7 mouse cellular contexts compared by ENCODE assay signal in genomic region chr14:98181545-98181944, GRCm38 (mm10). TPM values are rescaled to one million over a fixed set of nuclear protein-coding genes. Genes with fewer than 3 reads are reported as not detected.
DNase-seq lines count a peak whose midpoint lies in the region; ATAC-seq lines count a peak whose summit lies in the region.

No protein-coding gene starts in this region.

- H3K36me3 ChIP-seq in kidney, embryonic 16.5 days (ENCODE audit: insufficient read depth, low read length) = no peaks in the 10 kb centered on the region

- H3K27ac ChIP-seq in kidney, embryonic 16.5 days (ENCODE audit: low read length) = no peak overlapping the region

- H3K9ac ChIP-seq in kidney, embryonic 16.5 days (replicated peaks; ENCODE audit: low read length) = no peak overlapping the region

- H3K27me3 ChIP-seq in kidney, embryonic 16.5 days (ENCODE audit: insufficient read depth, low read length) = no peaks in the 10 kb centered on the region

- no peak overlapping the region for H3K4me3 ChIP-seq in kidney, embryonic 16.5 days (ENCODE audit: low read length)

- ATAC-seq in kidney, embryonic 16.5 days (ENCODE audit: low FRiP score, low TSS enrichment) = peak; percentile 46; the same call in 1 of the 2 replicates

- no peaks in the 10 kb centered on the region for H3K9me3 ChIP-seq in kidney, embryonic 16.5 days (ENCODE audit: low read length)

- DNase-seq in kidney, adult 18-20 months = no peak
- DNase-seq in NIH3T3 (ENCODE audit: low read depth) = peak; percentile 15
- peak; percentile 72 for DNase-seq in embryo, embryonic 11 days
- DNase-seq in lung, postnatal 25 days (ENCODE audit: low spot score) = peak; percentile 21
- DNase-seq in gastrocnemius, postnatal 36 days = no peak
- no peak for DNase-seq in urinary bladder, postnatal 10 days (ENCODE audit: low spot score)

- peaks cover 8% of the 10 kb centered on the region; the same call in 1 of the 2 replicates for H3K4me1 ChIP-seq in kidney, embryonic 16.5 days (ENCODE audit: insufficient read depth, low read length)

- whole genome bisulfite sequencing in kidney, embryonic 16.5 days = 8% methylated on average over 1 of the region's 1 CpGs

- 0 out of 2 replicates have a peak overlapping the region, but pooled peaks have one; percentile 7 for H3K4me2 ChIP-seq in kidney, embryonic 16.5 days (replicated peaks; ENCODE audit: low read depth, low read length)

- intact Hi-C loops in gastrocnemius, postnatal 36 days (cut with DNase I) = no loop called here

RNA-seq across cellular contexts. Expression of gene Dach1, which starts 12.0 kb away (rescaled TPM):
- polyA plus RNA-seq in kidney, embryonic 16.5 days (2015; fragmentation: Nextera tagmentation; extraction: Ambion mirVana) = 17.0 and 20.4 TPM in 2 replicates
- total RNA-seq in gastrocnemius, postnatal 36 days (2021) = 1 to 10 TPM; 1.7 to 3.9 TPM

Comparison
In these comparisons a context has a peak if more than half of its experiments do, and no peak if none do; other contexts are left out.
1. DNase-seq: peak in NIH3T3 (single experiment), embryo, embryonic 11 days (single experiment) and lung, postnatal 25 days (single experiment); none in kidney, adult 18-20 months (single experiment), gastrocnemius, postnatal 36 days (0 of 2) and urinary bladder, postnatal 10 days (single experiment).